Mouse (Mus musculus): Measurements from ENCODE around the gene Ipo11.

GRCm38 (mm10) chr13:106957554-106957953 lies 20.8 kb upstream of the Ipo11 start:
- no peak for TF ChIP-seq POLR2A (IDR thresholded peaks at IDR 0.05; ENCODE audit: borderline replicate concordance, control insufficient read depth, low read depth, low read length)
- no peak for TF ChIP-seq CTCF (IDR thresholded peaks at IDR 0.05; ENCODE audit: control insufficient read depth, insufficient read depth, low read length)
